Mouse (Mus musculus): Measurements from ENCODE around the gene Adcy9. TPM values are rescaled to one million over a fixed set of nuclear protein-coding genes. Genes with fewer than 3 reads are reported as not detected.

Adcy9 gene
- polyA plus RNA-seq, 1 experiment, result 10.4 TPM

DNA sequence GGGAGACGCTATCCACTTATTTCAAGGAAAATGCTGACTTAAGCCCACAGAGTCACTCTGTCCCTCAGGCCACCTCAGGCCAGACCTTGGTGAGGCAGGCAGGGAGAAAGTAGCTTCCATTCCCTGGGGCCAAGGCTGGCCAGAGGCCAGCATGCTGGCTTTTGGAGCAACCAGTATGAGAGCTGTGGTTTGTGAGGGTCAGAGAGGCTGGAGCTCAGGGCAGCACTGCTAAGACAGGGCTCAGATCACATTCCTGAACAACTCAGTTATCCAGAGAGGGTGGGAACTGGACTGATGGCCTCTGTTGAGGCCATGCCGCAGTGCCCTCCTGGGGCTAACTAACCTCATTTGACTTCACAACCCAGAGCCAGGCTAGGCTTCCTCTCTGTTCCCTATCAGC is 15.1 kb upstream of the Adcy9 start:
- Histone ChIP-seq H3K4me1 (ENCODE audit: control insufficient read depth, insufficient read depth, insufficient read length, low read length) (peaks cover 13% of the 10 kb centered on the region; the same call in 1 of the 2 replicates), H3K27me3 (ENCODE audit: control insufficient read depth, insufficient read depth, low read length) (no peaks in the 10 kb centered on the region), H3K27ac (ENCODE audit: insufficient read depth, low read depth, low read length) (no peak overlapping the region), H3K36me3 (ENCODE audit: control insufficient read depth, insufficient read depth, low read length) (no peaks in the 10 kb centered on the region), H3K4me3 (ENCODE audit: low read depth, low read length) (no peak overlapping the region)
- 87% methylated on average over 2 of the region's 2 CpGs for WGBS
- TF ChIP-seq CTCF (IDR thresholded peaks at IDR 0.05; ENCODE audit: extremely low read depth, insufficient read length, insufficient replicate concordance, low read depth, low read length), result no peak
- TF ChIP-seq POLR2A (IDR thresholded peaks at IDR 0.05; ENCODE audit: low read depth, low read length), result no peak

DNA sequence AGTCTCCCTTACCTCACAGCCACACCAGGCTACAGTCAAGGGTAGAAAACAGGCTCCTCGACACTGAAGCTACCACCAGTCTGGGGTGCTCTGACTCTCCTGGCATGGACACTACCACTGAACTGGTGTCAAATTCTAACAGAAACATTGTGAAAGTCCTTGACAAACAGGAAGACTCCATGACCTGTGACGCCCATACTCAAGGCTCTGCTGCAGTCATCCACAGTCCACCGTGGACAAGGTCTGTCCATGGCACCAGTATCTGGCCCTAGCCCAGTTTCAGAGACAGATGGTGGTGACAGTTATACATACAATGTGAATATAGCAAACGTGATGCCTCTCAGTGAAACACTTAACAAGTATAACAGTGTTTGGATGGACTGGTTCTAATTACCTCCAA is 11.5 kb upstream of the Adcy9 start:
- H3K27ac ChIP-seq (ENCODE audit: insufficient read depth, low read depth, low read length), result no peak overlapping the region
- WGBS, result 70% methylated on average over 4 of the region's 4 CpGs
- no peaks in the 10 kb centered on the region for H3K27me3 ChIP-seq (ENCODE audit: control insufficient read depth, insufficient read depth, low read length)
- TF ChIP-seq CTCF (IDR thresholded peaks at IDR 0.05; ENCODE audit: extremely low read depth, insufficient read length, insufficient replicate concordance, low read depth, low read length) (no peak), POLR2A (IDR thresholded peaks at IDR 0.05; ENCODE audit: low read depth, low read length) (no peak)
- H3K4me3 ChIP-seq (ENCODE audit: low read depth, low read length), result no peak overlapping the region
- H3K36me3 ChIP-seq (ENCODE audit: control insufficient read depth, insufficient read depth, low read length), result no peaks in the 10 kb centered on the region
- H3K4me1 ChIP-seq (ENCODE audit: control insufficient read depth, insufficient read depth, insufficient read length, low read length), result peaks cover 4% of the 10 kb centered on the region; the same call in 1 of the 2 replicates

DNA sequence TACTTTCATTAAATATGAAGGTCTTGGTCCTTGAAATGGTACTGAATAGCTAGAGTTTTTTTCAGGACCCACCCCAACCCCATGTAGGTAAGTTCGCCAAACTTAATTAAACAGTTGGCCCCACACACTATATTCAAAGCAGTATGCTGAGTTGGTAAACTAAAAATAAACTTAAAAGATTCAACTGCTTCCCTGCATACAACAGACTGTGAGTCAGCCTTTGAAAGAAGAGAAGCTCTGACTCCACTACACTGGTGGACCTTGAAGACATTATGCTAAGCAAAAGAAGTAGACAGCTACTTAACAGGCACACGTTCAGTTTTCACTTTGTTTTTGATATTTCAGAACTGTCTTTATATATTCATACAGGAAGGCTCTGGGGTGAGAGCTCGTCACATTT is 10.7 kb upstream of the Adcy9 start:
- H3K4me1 ChIP-seq (ENCODE audit: control insufficient read depth, insufficient read depth, insufficient read length, low read length), result peaks cover 7% of the 10 kb centered on the region; the same call in 1 of the 2 replicates
- TF ChIP-seq CTCF (IDR thresholded peaks at IDR 0.05; ENCODE audit: extremely low read depth, insufficient read length, insufficient replicate concordance, low read depth, low read length) (no peak), POLR2A (IDR thresholded peaks at IDR 0.05; ENCODE audit: low read depth, low read length) (no peak)
- no peak overlapping the region for H3K4me3 ChIP-seq (ENCODE audit: low read depth, low read length)
- no peaks in the 10 kb centered on the region for H3K36me3 ChIP-seq (ENCODE audit: control insufficient read depth, insufficient read depth, low read length)
- no peaks in the 10 kb centered on the region for H3K27me3 ChIP-seq (ENCODE audit: control insufficient read depth, insufficient read depth, low read length)
- WGBS, result 91% methylated on average over 3 of the region's 3 CpGs
- no peak overlapping the region for H3K27ac ChIP-seq (ENCODE audit: insufficient read depth, low read depth, low read length)

DNA sequence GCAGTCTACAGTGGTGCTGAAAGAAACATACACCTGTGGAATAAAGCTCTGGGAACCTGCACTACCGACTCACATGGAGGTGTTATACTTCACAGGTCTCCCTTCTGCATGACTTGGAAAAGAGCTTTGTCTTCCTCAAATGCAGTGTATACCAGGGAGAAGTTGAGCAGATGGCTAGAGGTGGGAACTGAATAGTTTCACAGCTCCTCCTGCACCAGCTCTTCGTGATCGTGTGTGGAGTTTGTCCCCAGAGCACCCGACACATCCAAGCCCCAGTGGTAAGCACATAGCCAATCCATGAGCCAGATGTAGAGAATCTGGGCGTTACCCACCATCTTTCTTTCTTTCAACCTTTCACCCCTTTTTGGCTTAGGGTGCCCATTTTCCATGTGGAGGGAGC is 9.9 kb upstream of the Adcy9 start:
- Histone ChIP-seq H3K27ac (ENCODE audit: insufficient read depth, low read depth, low read length) (no peak overlapping the region), H3K27me3 (ENCODE audit: control insufficient read depth, insufficient read depth, low read length) (no peaks in the 10 kb centered on the region), H3K36me3 (ENCODE audit: control insufficient read depth, insufficient read depth, low read length) (no peaks in the 10 kb centered on the region), H3K4me3 (ENCODE audit: low read depth, low read length) (no peak overlapping the region), H3K4me1 (ENCODE audit: control insufficient read depth, insufficient read depth, insufficient read length, low read length) (peaks cover 7% of the 10 kb centered on the region; the same call in 1 of the 2 replicates)
- no peak for TF ChIP-seq CTCF (IDR thresholded peaks at IDR 0.05; ENCODE audit: extremely low read depth, insufficient read length, insufficient replicate concordance, low read depth, low read length)
- no peak for TF ChIP-seq POLR2A (IDR thresholded peaks at IDR 0.05; ENCODE audit: low read depth, low read length)
- WGBS, result 76% methylated on average over 5 of the region's 5 CpGs

DNA sequence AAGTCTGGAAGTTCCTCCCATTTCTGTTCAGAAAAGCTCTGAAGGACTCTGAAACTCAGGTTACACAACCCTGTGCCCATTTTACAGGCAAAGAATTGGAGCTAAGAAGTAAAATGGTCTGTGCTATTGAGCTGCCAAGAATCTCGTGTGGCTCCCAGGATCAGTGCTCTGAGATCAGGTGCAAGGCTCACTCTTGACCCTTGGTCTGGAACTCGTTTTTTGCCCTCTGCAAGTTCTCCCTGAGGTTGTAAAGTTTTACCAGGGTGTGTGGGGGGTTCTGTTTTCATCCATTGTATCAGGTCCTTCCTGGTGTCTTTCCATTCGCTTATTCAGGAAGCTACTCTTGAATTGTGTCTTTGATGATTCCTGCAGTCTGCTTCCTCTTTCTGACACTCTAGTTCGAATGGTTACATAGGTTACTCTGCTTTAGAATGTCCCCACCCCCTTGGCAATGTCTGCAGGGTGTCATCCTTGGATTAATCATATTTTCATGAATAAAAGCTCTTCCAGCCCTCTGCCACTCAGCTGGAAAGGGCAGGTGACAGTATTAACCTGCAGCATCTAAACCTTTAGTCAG is 5.4 kb upstream of the Adcy9 start:
- 11% methylated on average over 4 of the region's 4 CpGs for WGBS
- Histone ChIP-seq H3K27me3 (ENCODE audit: control insufficient read depth, insufficient read depth, low read length) (no peaks in the 10 kb centered on the region), H3K27ac (ENCODE audit: insufficient read depth, low read depth, low read length) (no peak overlapping the region), H3K4me3 (ENCODE audit: low read depth, low read length) (no peak overlapping the region), H3K4me1 (ENCODE audit: control insufficient read depth, insufficient read depth, insufficient read length, low read length) (peaks cover 6% of the 10 kb centered on the region; the same call in 1 of the 2 replicates), H3K36me3 (ENCODE audit: control insufficient read depth, insufficient read depth, low read length) (no peaks in the 10 kb centered on the region)
- TF ChIP-seq POLR2A (IDR thresholded peaks at IDR 0.05; ENCODE audit: low read depth, low read length) (no peak), CTCF (IDR thresholded peaks at IDR 0.05; ENCODE audit: extremely low read depth, insufficient read length, insufficient replicate concordance, low read depth, low read length) (no peak)

DNA sequence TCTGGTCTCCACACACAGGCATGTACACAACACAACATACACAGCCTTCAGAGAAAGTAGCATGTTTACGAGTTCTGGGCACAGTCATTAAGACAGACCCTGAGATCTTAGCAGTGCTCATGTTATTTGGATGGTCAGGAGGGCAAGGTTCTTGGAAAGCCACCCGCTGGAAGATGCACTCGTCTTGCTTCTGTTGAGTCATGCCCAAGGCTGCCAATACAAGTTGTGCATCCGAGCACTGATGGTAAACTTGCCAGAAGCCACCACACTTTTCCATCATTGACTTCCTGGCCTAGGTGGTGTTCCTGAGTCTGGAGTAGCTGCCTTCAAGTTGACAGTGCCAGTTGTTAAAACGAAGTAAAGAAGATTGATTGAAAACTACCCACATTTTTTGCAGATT is 3.3 kb upstream of the Adcy9 start:
- H3K4me1 ChIP-seq (ENCODE audit: control insufficient read depth, insufficient read depth, insufficient read length, low read length), result peaks cover 16% of the 10 kb centered on the region
- no peak overlapping the region for H3K4me3 ChIP-seq (ENCODE audit: low read depth, low read length)
- TF ChIP-seq CTCF (IDR thresholded peaks at IDR 0.05; ENCODE audit: extremely low read depth, insufficient read length, insufficient replicate concordance, low read depth, low read length) (no peak), POLR2A (IDR thresholded peaks at IDR 0.05; ENCODE audit: low read depth, low read length) (no peak)
- no peaks in the 10 kb centered on the region for H3K27me3 ChIP-seq (ENCODE audit: control insufficient read depth, insufficient read depth, low read length)
- H3K27ac ChIP-seq (ENCODE audit: insufficient read depth, low read depth, low read length), result no peak overlapping the region
- no peaks in the 10 kb centered on the region for H3K36me3 ChIP-seq (ENCODE audit: control insufficient read depth, insufficient read depth, low read length)
- WGBS, result 82% methylated on average over 5 of the region's 5 CpGs

DNA sequence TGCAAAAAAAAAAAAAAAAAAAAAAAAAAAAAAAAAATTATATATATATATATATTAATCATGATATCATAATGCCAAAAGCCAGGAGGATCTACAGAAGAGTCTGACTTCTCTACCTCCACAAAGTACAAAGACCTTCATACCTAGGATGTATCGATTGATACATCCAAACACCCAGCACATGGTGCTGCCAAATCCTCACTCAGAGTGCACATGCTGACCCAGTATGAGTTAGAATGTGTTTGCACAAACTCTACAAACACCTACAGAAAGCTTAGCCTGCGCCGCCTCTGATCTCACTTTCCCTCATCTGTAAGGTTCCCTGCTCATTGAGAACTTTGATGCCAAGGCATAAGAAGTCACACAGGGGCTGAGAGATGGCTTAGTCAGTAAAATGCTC is 2.7 kb upstream of the Adcy9 start:
- TF ChIP-seq POLR2A (IDR thresholded peaks at IDR 0.05; ENCODE audit: low read depth, low read length) (no peak), CTCF (IDR thresholded peaks at IDR 0.05; ENCODE audit: extremely low read depth, insufficient read length, insufficient replicate concordance, low read depth, low read length) (no peak)
- H3K4me1 ChIP-seq (ENCODE audit: control insufficient read depth, insufficient read depth, insufficient read length, low read length), result peaks cover 22% of the 10 kb centered on the region
- H3K27me3 ChIP-seq (ENCODE audit: control insufficient read depth, insufficient read depth, low read length), result no peaks in the 10 kb centered on the region
- no peaks in the 10 kb centered on the region for H3K36me3 ChIP-seq (ENCODE audit: control insufficient read depth, insufficient read depth, low read length)
- H3K4me3 ChIP-seq (ENCODE audit: low read depth, low read length), result no peak overlapping the region
- WGBS, result 93% methylated on average over 3 of the region's 3 CpGs
- no peak overlapping the region for H3K27ac ChIP-seq (ENCODE audit: insufficient read depth, low read depth, low read length)

All from small intestine, adult 2 months (tissue).